Mouse (Mus musculus): Measurements from ENCODE around the gene Ppp3ca. TPM values are rescaled to one million over a fixed set of nuclear protein-coding genes. Genes with fewer than 3 reads are reported as not detected.
A peak's percentile ranks its signal among the peaks of the same experiment; 100 is the strongest.

The Ppp3ca gene
- polyA plus RNA-seq, 1 experiment from 2014 or later, result 52.2 TPM

DNA sequence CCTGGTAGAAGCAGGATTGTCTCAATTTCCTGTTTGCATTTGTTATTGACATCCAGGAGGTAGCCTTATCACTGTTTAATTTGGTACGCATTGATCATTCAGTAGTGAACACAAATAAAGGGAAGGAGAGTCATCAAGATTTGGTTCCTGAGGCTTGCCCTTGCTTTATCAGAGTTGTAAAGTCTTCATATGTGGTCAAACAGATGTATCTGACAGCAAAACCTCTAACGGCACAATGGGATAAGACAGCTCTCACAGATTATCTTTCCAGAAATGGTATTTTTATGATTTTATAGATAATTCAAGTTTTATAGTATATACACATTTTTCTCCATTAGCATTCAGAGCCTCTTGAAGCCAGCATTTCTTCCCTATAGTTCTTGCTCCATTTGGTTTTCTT, 152.5 kb downstream of the Ppp3ca start:
- no peaks in the 10 kb centered on the region for H3K9me3 ChIP-seq (replicated peaks; ENCODE audit: control insufficient read depth, low read length)

DNA sequence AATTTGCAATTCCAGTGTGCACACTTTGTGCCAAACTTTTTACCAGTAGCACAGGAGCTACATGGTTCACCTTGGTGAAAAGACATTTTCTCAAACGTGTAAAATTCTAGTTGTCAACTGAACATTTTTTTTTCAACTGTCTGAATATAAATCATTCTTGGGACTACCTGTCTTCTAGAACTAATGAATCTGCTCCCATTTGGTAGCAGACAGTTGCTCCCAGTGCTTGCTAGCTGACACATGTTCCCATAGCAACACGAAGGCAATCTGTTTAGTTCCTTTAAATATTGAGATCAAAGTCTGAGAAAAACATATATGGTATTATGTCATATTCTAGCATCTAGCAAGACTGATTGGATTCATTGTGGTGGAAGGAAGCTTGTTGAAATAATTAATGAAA, 158.5 kb downstream of the Ppp3ca start:
- no peak overlapping the region for H3K27ac ChIP-seq (ENCODE audit: low read depth, low read length)
- WGBS (ENCODE audit: insufficient replicate concordance), result 70% methylated on average over 2 of the region's 2 CpGs

More for the DNA sequence above, 152.5 kb downstream of the Ppp3ca start:
- H3K9ac ChIP-seq (ENCODE audit: low read depth, low read length), result no peak overlapping the region
- no peaks in the 10 kb centered on the region for H3K36me3 ChIP-seq (ENCODE audit: control insufficient read depth, insufficient read depth, low read length)
- ATAC-seq (replicated peaks; ENCODE audit: insufficient number of reproducible peaks, low FRiP score, low TSS enrichment), result no peak
- WGBS (ENCODE audit: insufficient replicate concordance), result 79% methylated on average over 2 of the region's 2 CpGs
- H3K27me3 ChIP-seq (ENCODE audit: control insufficient read depth, insufficient read depth, low read length), result no peaks in the 10 kb centered on the region
- H3K4me2 ChIP-seq, result no peak overlapping the region
- H3K4me1 ChIP-seq (ENCODE audit: control insufficient read depth, insufficient read depth, low read length), result no peaks in the 10 kb centered on the region
- H3K4me3 ChIP-seq (ENCODE audit: low read depth, low read length), result no peak overlapping the region
- H3K27ac ChIP-seq (ENCODE audit: low read depth, low read length), result no peak overlapping the region

DNA sequence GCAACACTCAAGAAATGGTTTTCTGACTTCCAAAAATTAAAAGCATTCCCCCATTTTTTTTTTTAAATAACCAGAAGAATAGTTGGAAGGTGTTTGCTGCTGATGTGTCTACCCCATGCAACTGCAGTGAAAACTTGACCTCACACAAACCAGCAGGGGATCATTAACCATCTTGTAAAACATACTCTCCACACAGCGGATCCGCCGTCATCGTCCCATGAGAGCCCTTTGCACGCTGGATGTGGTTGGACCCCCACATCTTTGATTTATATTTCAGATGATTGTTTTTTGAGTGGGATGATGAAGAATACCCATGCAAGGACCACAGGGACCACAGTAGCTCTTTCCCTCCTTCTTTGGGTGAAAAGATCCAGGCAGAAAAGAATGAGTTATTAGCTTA, 159.2 kb downstream of the Ppp3ca start:
- Histone ChIP-seq H3K36me3 (ENCODE audit: control insufficient read depth, insufficient read depth, low read length) (no peaks in the 10 kb centered on the region), H3K9me3 (replicated peaks; ENCODE audit: control insufficient read depth, low read length) (no peaks in the 10 kb centered on the region), H3K4me2 (no peak overlapping the region), H3K4me1 (ENCODE audit: control insufficient read depth, insufficient read depth, low read length) (peaks cover 2% of the 10 kb centered on the region; the same call in 1 of the 2 replicates), H3K27ac (ENCODE audit: low read depth, low read length) (no peak overlapping the region), H3K9ac (ENCODE audit: low read depth, low read length) (no peak overlapping the region), H3K27me3 (ENCODE audit: control insufficient read depth, insufficient read depth, low read length) (no peaks in the 10 kb centered on the region), H3K4me3 (ENCODE audit: low read depth, low read length) (no peak overlapping the region)
- ATAC-seq (replicated peaks; ENCODE audit: insufficient number of reproducible peaks, low FRiP score, low TSS enrichment), result no peak
- 90% methylated on average over 5 of the region's 5 CpGs for WGBS (ENCODE audit: insufficient replicate concordance)

More for the DNA sequence above, 158.5 kb downstream of the Ppp3ca start:
- no peak for ATAC-seq (replicated peaks; ENCODE audit: insufficient number of reproducible peaks, low FRiP score, low TSS enrichment)
- Histone ChIP-seq H3K36me3 (ENCODE audit: control insufficient read depth, insufficient read depth, low read length) (no peaks in the 10 kb centered on the region), H3K9ac (ENCODE audit: low read depth, low read length) (no peak overlapping the region), H3K4me2 (no peak overlapping the region), H3K4me3 (ENCODE audit: low read depth, low read length) (no peak overlapping the region), H3K9me3 (replicated peaks; ENCODE audit: control insufficient read depth, low read length) (no peaks in the 10 kb centered on the region), H3K4me1 (ENCODE audit: control insufficient read depth, insufficient read depth, low read length) (no peaks in the 10 kb centered on the region; the same call in 1 of the 2 replicates), H3K27me3 (ENCODE audit: control insufficient read depth, insufficient read depth, low read length) (no peaks in the 10 kb centered on the region)

DNA sequence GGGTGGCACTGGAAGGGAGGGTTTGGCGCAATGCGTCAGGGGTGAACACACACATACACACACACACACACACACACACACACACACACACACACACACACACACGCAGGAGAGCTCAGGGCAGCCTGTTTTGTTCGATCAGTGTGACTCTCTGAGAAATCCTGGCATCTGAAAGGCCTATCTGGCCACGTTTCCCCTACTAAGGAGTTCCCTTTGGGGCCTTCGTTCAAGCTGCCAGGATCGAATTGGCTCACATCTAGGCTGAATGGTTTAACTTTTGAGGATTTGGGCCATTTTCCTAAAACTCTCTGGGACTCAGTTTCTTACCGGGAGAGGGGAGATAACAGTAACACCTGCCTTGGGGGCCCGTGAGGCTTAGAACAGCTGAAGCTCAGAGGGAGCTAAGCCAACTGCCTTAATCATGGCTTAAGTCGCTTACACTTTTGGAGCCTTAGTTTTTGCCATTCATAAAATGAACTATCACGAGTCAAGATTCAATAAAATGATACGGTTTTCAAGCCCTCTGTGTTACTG, 160.8 kb downstream of the Ppp3ca start:
- H3K9me3 ChIP-seq (replicated peaks; ENCODE audit: control insufficient read depth, low read length), result no peaks in the 10 kb centered on the region
- H3K27ac ChIP-seq (ENCODE audit: low read depth, low read length), result no peak overlapping the region
- no peak overlapping the region for H3K9ac ChIP-seq (ENCODE audit: low read depth, low read length)
- 70% methylated on average over 12 of the region's 12 CpGs for WGBS (ENCODE audit: insufficient replicate concordance)
- no peak for ATAC-seq (replicated peaks; ENCODE audit: insufficient number of reproducible peaks, low FRiP score, low TSS enrichment)
- no peaks in the 10 kb centered on the region for H3K36me3 ChIP-seq (ENCODE audit: control insufficient read depth, insufficient read depth, low read length)
- H3K27me3 ChIP-seq (ENCODE audit: control insufficient read depth, insufficient read depth, low read length), result no peaks in the 10 kb centered on the region
- peaks cover 9% of the 10 kb centered on the region for H3K4me1 ChIP-seq (ENCODE audit: control insufficient read depth, insufficient read depth, low read length)
- no peak overlapping the region for H3K4me3 ChIP-seq (ENCODE audit: low read depth, low read length)
- no peak overlapping the region for H3K4me2 ChIP-seq

DNA sequence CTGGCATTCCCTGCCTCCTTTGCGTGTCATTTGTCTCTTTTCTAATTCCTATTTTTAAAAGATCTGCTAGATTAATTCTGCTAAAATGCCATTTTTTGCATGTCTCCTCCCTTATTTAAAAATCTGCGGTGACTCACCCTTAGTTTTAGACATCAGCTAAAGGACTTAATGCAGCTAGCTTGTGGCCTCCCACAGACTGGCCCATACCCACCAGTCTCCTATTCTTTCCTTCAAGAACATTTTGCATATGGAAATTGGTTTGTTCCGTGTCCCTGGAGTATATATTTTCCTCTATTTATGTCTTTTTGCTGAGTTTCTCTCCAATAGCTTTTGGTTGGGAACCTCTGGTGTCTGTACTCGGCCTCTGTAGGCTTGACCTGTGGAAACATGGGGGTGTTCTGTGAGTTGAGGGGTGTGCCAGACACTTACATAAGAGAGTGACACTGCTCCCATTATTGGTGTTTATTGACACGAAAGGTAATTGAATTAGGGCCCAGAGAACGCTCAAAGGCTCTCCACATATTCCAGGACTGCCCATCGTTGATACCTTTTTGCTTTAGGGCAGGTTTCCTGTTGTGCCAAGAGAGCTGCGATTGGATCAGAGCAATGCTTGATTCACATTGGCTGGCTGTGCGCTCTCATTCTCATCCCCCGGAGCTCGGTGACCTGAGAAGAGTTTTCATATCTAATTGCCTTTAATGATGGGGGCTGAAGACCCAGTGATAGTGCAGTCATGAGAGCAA, 163.2 kb downstream of the Ppp3ca start:
- peak overlapping the region; percentile 44 for H3K4me2 ChIP-seq
- 0 out of 2 replicates have a peak, but pooled peaks cover 2% of the 10 kb centered on the region for H3K9me3 ChIP-seq (replicated peaks; ENCODE audit: control insufficient read depth, low read length)
- 51% methylated on average over 11 of the region's 11 CpGs for WGBS (ENCODE audit: insufficient replicate concordance)
- H3K4me1 ChIP-seq (ENCODE audit: control insufficient read depth, insufficient read depth, low read length), result peaks cover 21% of the 10 kb centered on the region
- no peaks in the 10 kb centered on the region for H3K27me3 ChIP-seq (ENCODE audit: control insufficient read depth, insufficient read depth, low read length)
- H3K4me3 ChIP-seq (ENCODE audit: low read depth, low read length), result no peak overlapping the region
- no peak overlapping the region for H3K27ac ChIP-seq (ENCODE audit: low read depth, low read length)
- no peak for ATAC-seq (replicated peaks; ENCODE audit: insufficient number of reproducible peaks, low FRiP score, low TSS enrichment)
- H3K36me3 ChIP-seq (ENCODE audit: control insufficient read depth, insufficient read depth, low read length), result no peaks in the 10 kb centered on the region
- H3K9ac ChIP-seq (ENCODE audit: low read depth, low read length), result no peak overlapping the region

DNA sequence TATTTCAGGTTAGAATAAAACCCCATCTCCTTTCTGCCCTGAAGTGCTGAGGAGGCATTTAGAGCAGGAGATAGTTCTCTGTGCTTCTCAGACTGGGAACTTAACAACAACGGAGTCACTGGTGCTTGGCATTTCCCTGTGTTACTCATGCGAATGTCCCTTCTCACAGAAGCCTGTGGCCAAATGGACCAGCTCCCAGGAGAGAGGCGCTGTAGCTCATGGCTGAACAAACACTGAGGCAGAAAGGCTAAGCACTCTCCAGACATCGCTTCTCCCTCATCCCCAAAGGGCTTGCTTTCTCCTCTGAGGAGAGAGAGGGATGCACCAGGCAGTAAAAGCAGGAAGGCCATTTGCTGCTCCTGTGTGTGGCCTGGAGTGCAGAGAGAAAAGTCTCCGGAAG, 164.0 kb downstream of the Ppp3ca start:
- Histone ChIP-seq H3K4me3 (ENCODE audit: low read depth, low read length) (no peak overlapping the region), H3K9ac (ENCODE audit: low read depth, low read length) (0 out of 2 replicates have a peak overlapping the region, but pooled peaks have one; percentile 16), H3K9me3 (replicated peaks; ENCODE audit: control insufficient read depth, low read length) (0 out of 2 replicates have a peak, but pooled peaks cover 2% of the 10 kb centered on the region), H3K4me2 (peak overlapping the region; percentile 44), H3K36me3 (ENCODE audit: control insufficient read depth, insufficient read depth, low read length) (no peaks in the 10 kb centered on the region), H3K27ac (ENCODE audit: low read depth, low read length) (peak overlapping the region; percentile 46; the same call in 1 of the 2 replicates), H3K4me1 (ENCODE audit: control insufficient read depth, insufficient read depth, low read length) (peaks cover 21% of the 10 kb centered on the region), H3K27me3 (ENCODE audit: control insufficient read depth, insufficient read depth, low read length) (no peaks in the 10 kb centered on the region)
- WGBS (ENCODE audit: insufficient replicate concordance), result 7% methylated on average over 5 of the region's 5 CpGs
- ATAC-seq (replicated peaks; ENCODE audit: insufficient number of reproducible peaks, low FRiP score, low TSS enrichment), result no peak

DNA sequence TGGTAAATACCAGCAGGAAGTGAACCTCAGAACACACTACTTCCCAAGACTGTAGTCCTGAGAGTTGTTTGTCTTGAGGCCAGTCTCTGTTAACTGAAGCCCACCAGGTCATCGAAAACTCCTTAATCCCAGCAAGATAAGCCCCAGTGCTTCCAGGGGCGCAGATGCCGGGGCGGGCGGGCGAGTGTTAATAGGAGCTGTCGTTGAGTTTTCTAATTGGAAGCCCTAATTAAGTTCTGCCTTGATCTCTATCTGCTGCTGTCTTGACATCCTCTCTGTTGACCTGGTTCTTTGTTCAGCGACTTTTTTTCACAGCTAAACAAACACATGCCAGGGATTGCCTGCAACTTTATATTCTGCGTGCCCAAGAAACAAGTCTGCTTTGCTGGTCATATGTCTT, 165.9 kb downstream of the Ppp3ca start:
- H3K4me1 ChIP-seq (ENCODE audit: control insufficient read depth, insufficient read depth, low read length), result peaks cover 21% of the 10 kb centered on the region
- 0 out of 2 replicates have a peak, but pooled peaks cover 2% of the 10 kb centered on the region for H3K9me3 ChIP-seq (replicated peaks; ENCODE audit: control insufficient read depth, low read length)
- H3K4me2 ChIP-seq, result peak overlapping the region; percentile 49
- H3K4me3 ChIP-seq (ENCODE audit: low read depth, low read length), result 0 out of 2 replicates have a peak overlapping the region, but pooled peaks have one; percentile 5
- no peak for ATAC-seq (replicated peaks; ENCODE audit: insufficient number of reproducible peaks, low FRiP score, low TSS enrichment)
- WGBS (ENCODE audit: insufficient replicate concordance), result 11% methylated on average over 9 of the region's 9 CpGs
- peak overlapping the region; percentile 15; the same call in 1 of the 2 replicates for H3K27ac ChIP-seq (ENCODE audit: low read depth, low read length)
- H3K27me3 ChIP-seq (ENCODE audit: control insufficient read depth, insufficient read depth, low read length), result no peaks in the 10 kb centered on the region
- H3K36me3 ChIP-seq (ENCODE audit: control insufficient read depth, insufficient read depth, low read length), result no peaks in the 10 kb centered on the region
- no peak overlapping the region for H3K9ac ChIP-seq (ENCODE audit: low read depth, low read length)

DNA sequence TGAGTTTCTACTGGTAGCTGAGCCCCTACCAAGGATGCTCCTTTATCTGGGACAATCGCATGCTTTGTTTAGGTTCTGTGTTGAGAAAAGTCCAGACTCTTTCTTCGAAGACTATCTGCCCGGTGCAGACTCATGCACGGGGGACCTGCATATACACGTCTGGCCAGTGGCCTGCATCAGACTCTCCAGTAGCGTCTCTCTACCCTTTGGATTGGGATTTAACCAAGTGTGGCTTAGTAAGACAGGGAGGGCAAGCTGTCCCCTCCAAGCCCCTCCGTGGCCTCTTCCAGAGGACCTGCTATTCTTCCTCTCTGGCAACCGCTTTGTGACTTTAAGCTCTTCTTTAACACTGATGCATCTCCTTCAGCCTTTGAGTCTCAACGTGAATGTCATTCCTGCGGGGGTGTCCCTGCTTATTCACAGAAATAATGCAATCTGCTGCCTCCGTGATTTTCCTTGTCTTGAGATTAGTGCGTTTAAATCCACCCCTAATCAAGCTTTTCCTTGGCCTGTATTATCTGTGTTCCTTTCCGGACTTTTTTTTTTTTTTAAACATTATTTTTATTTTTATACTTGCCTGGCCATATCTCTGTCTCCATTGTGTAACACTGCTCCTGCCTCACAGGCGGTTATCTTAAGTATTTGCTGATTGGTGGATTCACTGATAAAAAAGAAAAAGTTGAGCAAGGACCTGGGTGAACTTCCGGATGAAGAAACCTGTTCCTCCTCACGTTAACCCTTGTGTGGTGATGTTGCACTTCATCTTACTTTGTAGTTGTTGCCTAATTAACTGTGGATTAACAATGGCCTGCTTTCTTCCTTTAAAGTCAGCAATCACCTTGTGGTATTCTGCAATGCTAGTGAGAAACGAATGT, 166.6 kb downstream of the Ppp3ca start:
- Histone ChIP-seq H3K9ac (ENCODE audit: low read depth, low read length) (no peak overlapping the region), H3K9me3 (replicated peaks; ENCODE audit: control insufficient read depth, low read length) (0 out of 2 replicates have a peak, but pooled peaks cover 2% of the 10 kb centered on the region), H3K36me3 (ENCODE audit: control insufficient read depth, insufficient read depth, low read length) (no peaks in the 10 kb centered on the region), H3K27me3 (ENCODE audit: control insufficient read depth, insufficient read depth, low read length) (no peaks in the 10 kb centered on the region), H3K27ac (ENCODE audit: low read depth, low read length) (peak overlapping the region; percentile 50), H3K4me1 (ENCODE audit: control insufficient read depth, insufficient read depth, low read length) (peaks cover 21% of the 10 kb centered on the region), H3K4me2 (peak overlapping the region; percentile 49), H3K4me3 (ENCODE audit: low read depth, low read length) (no peak overlapping the region)
- ATAC-seq (replicated peaks; ENCODE audit: insufficient number of reproducible peaks, low FRiP score, low TSS enrichment), result no peak
- WGBS (ENCODE audit: insufficient replicate concordance), result 19% methylated on average over 17 of the region's 17 CpGs
